Comparison of ENCODE assay signal across 18 mouse cellular contexts in the genomic region with DNA sequence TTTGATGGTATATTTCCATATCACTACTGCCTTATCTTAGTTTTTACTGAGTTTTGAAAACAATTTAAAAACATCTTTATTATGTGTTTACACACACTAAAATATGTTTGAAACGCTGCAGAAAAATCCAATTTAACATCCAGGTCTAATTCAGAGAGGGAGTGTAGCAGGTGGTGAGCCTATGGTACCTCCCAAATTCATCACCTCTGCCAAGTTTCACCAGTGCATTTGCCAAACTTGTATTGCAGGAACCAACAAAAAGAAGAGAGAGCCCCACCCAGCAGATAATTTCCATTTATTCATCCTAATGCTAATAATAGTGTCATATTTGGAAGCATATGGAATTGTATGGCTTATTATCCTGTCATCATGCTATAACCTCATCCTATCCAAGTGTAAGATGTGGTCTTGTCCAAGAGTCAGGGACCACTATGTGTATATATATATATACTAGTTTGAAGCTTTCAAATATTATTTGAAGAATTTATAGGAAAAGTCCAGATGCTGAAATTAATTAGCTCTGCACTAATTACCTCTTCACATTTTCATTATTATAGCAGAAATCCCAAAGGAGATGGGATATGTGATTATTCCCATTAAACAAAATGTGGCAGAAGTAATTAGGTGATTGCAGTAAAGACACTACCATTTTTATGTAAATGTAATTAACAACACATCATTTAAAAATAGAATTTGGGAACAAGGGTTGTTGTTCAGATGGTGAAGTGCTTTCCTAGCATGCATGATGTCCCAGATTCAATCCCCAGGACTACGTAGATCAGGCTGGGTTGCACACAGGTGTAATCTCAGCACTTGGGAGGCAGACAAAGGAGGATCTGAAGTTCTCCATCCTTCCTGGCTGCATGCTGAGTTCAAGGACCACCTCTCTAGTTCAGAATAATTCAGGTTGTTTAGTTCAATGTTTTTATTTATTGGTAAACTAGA. TPM values are rescaled to one million over a fixed set of nuclear protein-coding genes. Genes with fewer than 3 reads are reported as not detected.
DNase-seq lines count a peak whose midpoint lies in the region; ATAC-seq and TF ChIP-seq lines count a peak whose summit lies in the region.
"Had no signal": no experiment of that assay in that cellular context is flagged by ENCODE, and none has a peak within 500 bp of the region (broad histone marks: within the 10 kb centered on the region; RNA-seq: fewer than 3 reads in every experiment).

No protein-coding gene starts in this region.

- H3K27me3 ChIP-seq in heart, embryonic 11.5 days (ENCODE audit: control insufficient read depth, insufficient read depth, low read length) = no peaks in the 10 kb centered on the region
- H3K27me3 ChIP-seq: limb, embryonic 13.5 days had no signal

- no peak overlapping the region for H3K9ac ChIP-seq in heart, embryonic 11.5 days (ENCODE audit: low read depth, low read length)
- H3K9ac ChIP-seq: limb, embryonic 13.5 days; liver, embryonic 14.5 days had no signal

- no peak for TF ChIP-seq POLR2A in bone marrow macrophage, adult 2 months (IDR thresholded peaks at IDR 0.05; ENCODE audit: borderline replicate concordance, low read depth, low read length)

- ATAC-seq in heart, embryonic 11.5 days (replicated peaks; ENCODE audit: insufficient number of reproducible peaks, low FRiP score, low TSS enrichment) = no peak
- ATAC-seq: intestine, postnatal 0 days; midbrain, embryonic 16.5 days had no signal

- no peak for TF ChIP-seq CTCF in bone marrow macrophage, adult 2 months (IDR thresholded peaks at IDR 0.05; ENCODE audit: low read depth, low read length)

- H3K36me3 ChIP-seq in heart, embryonic 11.5 days (ENCODE audit: control insufficient read depth, insufficient read depth, low read length) = no peaks in the 10 kb centered on the region
- H3K36me3 ChIP-seq: hindbrain, embryonic 10.5 days; limb, embryonic 13.5 days had no signal

- H3K4me2 ChIP-seq in heart, embryonic 11.5 days = no peak overlapping the region
- H3K4me2 ChIP-seq: limb, embryonic 13.5 days had no signal

- no peak overlapping the region for H3K27ac ChIP-seq in heart, embryonic 11.5 days (ENCODE audit: low read depth, low read length)
- H3K27ac ChIP-seq in bone marrow macrophage, adult 2 months (ENCODE audit: insufficient read depth, low read depth, low read length) = peak overlapping the region; percentile 26; the same call in 1 of the 2 replicates
- H3K27ac ChIP-seq: hindbrain, embryonic 10.5 days; layer of hippocampus, adult 2 months; limb, embryonic 13.5 days; liver, embryonic 14.5 days had no signal

- WGBS in heart, embryonic 11.5 days (ENCODE audit: insufficient replicate concordance) = 59% methylated on average over 2 of the region's 2 CpGs

- DNase-seq in heart, adult 11 months = peak; percentile 35
- DNase-seq in cerebellum, adult 11-12 months = peak; percentile 25
- peak; percentile 31 to 60 for DNase-seq in cerebellum, postnatal 25 days
- DNase-seq in spleen, adult 12 weeks (ENCODE audit: low spot score) = no peak
- DNase-seq in thymus, postnatal 25 days = no peak
- DNase-seq: adrenal gland, postnatal 10 days; B cell, adult 2 months; heart, adult 18-20 months; kidney, postnatal 10 days; right cerebral cortex, postnatal 14 days had no signal

- H3K9me3 ChIP-seq in heart, embryonic 11.5 days (replicated peaks; ENCODE audit: control insufficient read depth, low read length) = no peaks in the 10 kb centered on the region
- H3K9me3 ChIP-seq: hindbrain, embryonic 10.5 days; limb, embryonic 13.5 days had no signal

- H3K4me1 ChIP-seq in heart, embryonic 11.5 days (ENCODE audit: control insufficient read depth, insufficient read depth, low read length) = no peaks in the 10 kb centered on the region
- peaks cover 27% of the 10 kb centered on the region for H3K4me1 ChIP-seq in bone marrow macrophage, adult 2 months (ENCODE audit: control insufficient read depth, insufficient read depth, low read length)
- H3K4me1 ChIP-seq: hindbrain, embryonic 10.5 days; limb, embryonic 13.5 days had no signal

- H3K4me3 ChIP-seq in heart, embryonic 11.5 days (ENCODE audit: low read depth, low read length) = no peak overlapping the region
- no peak overlapping the region for H3K4me3 ChIP-seq in bone marrow macrophage, adult 2 months (ENCODE audit: insufficient read depth, low read length)
- H3K4me3 ChIP-seq: hindbrain, embryonic 10.5 days; layer of hippocampus, adult 2 months; limb, embryonic 13.5 days had no signal

RNA-seq across cellular contexts. Expression of a gene that starts 1.2 kb away (rescaled TPM):
- 0.21 and 0.26 TPM in 2 replicates for polyA plus RNA-seq in heart, embryonic 11.5 days (2014; fragmentation: Nextera tagmentation; extraction: Ambion mirVana)
- polyA plus RNA-seq in bone marrow macrophage, adult 2 months (2012; ENCODE audit: insufficient read depth, insufficient read length, missing spikeins) = 1.2 and 1.8 TPM in 2 replicates
- polyA plus RNA-seq: intestine, postnatal 0 days; midbrain, embryonic 16.5 days had no signal

Comparison
In these comparisons a context has a peak if more than half of its experiments do, and no peak if none do; other contexts are left out.
1. DNase-seq: peak in heart, adult 11 months (single experiment), cerebellum, adult 11-12 months (single experiment) and cerebellum, postnatal 25 days (2 of 2); none in spleen, adult 12 weeks (single experiment) and thymus, postnatal 25 days (single experiment).